Mouse (Mus musculus) lung, postnatal 36 days (tissue): ENCODE measurements around the gene Lcn4.

Source experiments
- DNase-seq: peaks from one replicate; pipeline ENCODE4 v3.0.0; 2022; ENCODE audit warnings: mixed read lengths

Gene Lcn4

GRCm38 (mm10) chr2:26671182-26671581 is at the start of gene Lcn4:
TSS of gene Lcn4 (minus strand) at chr2:26671282.
- no peak for DNase-seq

- no peak for DNase-seq
These were observed 15.1 kb upstream of the Lcn4 start for GRCm38 (mm10) chr2:26686171-26686675.

- no peak for DNase-seq
These were observed 2.3 kb downstream of the Lcn4 start for GRCm38 (mm10) chr2:26668746-26669145.

- peak; percentile 81 for DNase-seq
These were observed 7.5 kb downstream of the Lcn4 start for GRCm38 (mm10) chr2:26663551-26663950.

GRCm38 (mm10) chr2:26663112-26663511 is 8.0 kb downstream of the Lcn4 start:
- no peak for DNase-seq

GRCm38 (mm10) chr2:26662509-26662882 is 8.6 kb downstream of the Lcn4 start:
- DNase-seq = no peak

GRCm38 (mm10) chr2:26661768-26662508 is 9.1 kb downstream of the Lcn4 start:
- no peak for DNase-seq

- DNase-seq = no peak
These were observed 9.8 kb downstream of the Lcn4 start for GRCm38 (mm10) chr2:26661143-26661752.

GRCm38 (mm10) chr2:26657426-26657825 is 13.7 kb downstream of the Lcn4 start:
- DNase-seq = no peak

GRCm38 (mm10) chr2:26654687-26655086 is 16.4 kb downstream of the Lcn4 start:
- peak; percentile 16 for DNase-seq

- DNase-seq = peak; percentile 88
These were observed 24.3 kb downstream of the Lcn4 start for GRCm38 (mm10) chr2:26646643-26647293.

GRCm38 (mm10) chr2:26643942-26644341 is 27.1 kb downstream of the Lcn4 start:
- peak; percentile 68 for DNase-seq

GRCm38 (mm10) chr2:26641006-26641647 is 30.0 kb downstream of the Lcn4 start:
- DNase-seq = no peak

GRCm38 (mm10) chr2:26639838-26640830 is 30.9 kb downstream of the Lcn4 start:
- peak; percentile 98 for DNase-seq

GRCm38 (mm10) chr2:26639083-26639482 is 32.0 kb downstream of the Lcn4 start:
- DNase-seq = peak; percentile 76

GRCm38 (mm10) chr2:26638572-26638971 is 32.5 kb downstream of the Lcn4 start:
- DNase-seq = no peak

- no peak for DNase-seq
These were observed 33.0 kb downstream of the Lcn4 start for GRCm38 (mm10) chr2:26638039-26638438.

- no peak for DNase-seq
These were observed 33.7 kb downstream of the Lcn4 start for GRCm38 (mm10) chr2:26637316-26637932.

GRCm38 (mm10) chr2:26636325-26636635 is 34.8 kb downstream of the Lcn4 start:
- DNase-seq = no peak

GRCm38 (mm10) chr2:26635489-26636324 is 35.4 kb downstream of the Lcn4 start:
- DNase-seq = no peak
